Mouse (Mus musculus) CH12.LX (cell line): Measurements from ENCODE around the gene Aldh8a1. TPM values are rescaled to one million over a fixed set of nuclear protein-coding genes. Genes with fewer than 3 reads are reported as not detected.

Experiments used
- DNase-seq: peaks from one replicate; pipeline ENCODE4 v3.0.0-alpha.2; 2013; ENCODE audit errors: extremely low read depth
- H3K27ac ChIP-seq: 2 replicates; pipeline ENCODE4 v1.5.1; 2012; ENCODE audit warnings: low read depth, mild to moderate bottlenecking, control low read depth, moderate library complexity; ENCODE audit not compliant: insufficient read depth
- H3K27me3 ChIP-seq: replicated peaks from 2 replicates; pipeline ENCODE3; 2012; ENCODE audit warnings: inconsistent platforms
- H3K36me3 ChIP-seq, 2 experiments: replicated peaks in 1 of 2; 2 replicates each; pipeline versions ENCODE3 to v1.6.1; 2012; ENCODE audit warnings: inconsistent platforms in 1 of 2, low read length in 1 of 2, mild to moderate bottlenecking in 1 of 2, mixed read lengths in 1 of 2, moderate library complexity in 1 of 2; ENCODE audit not compliant: control insufficient read depth in 1 of 2, insufficient read depth in 1 of 2
- H3K4me1 ChIP-seq, 2 experiments: 2 replicates each; pipeline ENCODE4 v1.6.1; 2012; ENCODE audit warnings: inconsistent platforms in 1 of 2, moderate library complexity in 1 of 2; ENCODE audit not compliant: insufficient read depth in 2 of 2, control insufficient read depth in 1 of 2
- H3K4me2 ChIP-seq: 2 replicates; pipeline ENCODE4 v1.6.1; 2012; ENCODE audit warnings: low read depth, mild to moderate bottlenecking, control low read depth; ENCODE audit not compliant: poor library complexity, insufficient read depth, severe bottlenecking
- H3K4me3 ChIP-seq, 3 experiments: fragments of 150-350 bp in 1 of 3; sonication (generic) in 1 of 3; replicated peaks in 1 of 3; 2 replicates each; pipeline versions ENCODE3 to v1.5.1; 2011 to 2012; ENCODE audit warnings: low read depth in 2 of 3, low read length in 2 of 3, mild to moderate bottlenecking in 2 of 3, moderate library complexity in 2 of 3, control low read depth in 1 of 3, improper control_type of control experiment in 1 of 3, inconsistent platforms in 1 of 3, mixed read lengths in 1 of 3; ENCODE audit not compliant: poor library complexity in 1 of 3
- H3K79me2 ChIP-seq: replicated peaks from 2 replicates; pipeline ENCODE4 v1.6.1; 2012; ENCODE audit warnings: mild to moderate bottlenecking, moderate library complexity; ENCODE audit not compliant: control insufficient read depth, poor library complexity, insufficient read depth, severe bottlenecking; ENCODE audit errors: extremely low read depth
- H3K9ac ChIP-seq: 2 replicates; pipeline ENCODE4 v1.6.1; 2012; ENCODE audit warnings: low read depth, mild to moderate bottlenecking, control low read depth, moderate library complexity; ENCODE audit not compliant: insufficient read depth
- H3K9me3 ChIP-seq: replicated peaks from 2 replicates; pipeline ENCODE3; 2012; ENCODE audit warnings: low read length, inconsistent platforms, mixed read lengths
- CHD1 ChIP-seq: IDR thresholded peaks from 2 replicates; pipeline ENCODE4 v1.6.1; 2012; ENCODE audit warnings: low read depth, low read length, improper control_type of control experiment, inconsistent platforms
- CTCF ChIP-seq, 2 experiments: IDR thresholded peaks in 1 of 2; conservative IDR thresholded peaks in 1 of 2; 2 replicates each; pipeline ENCODE4 v1.5.1; 2011 to 2012; ENCODE audit warnings: low read depth in 2 of 2, low read length in 2 of 2, improper control_type of control experiment in 1 of 2, inconsistent platforms in 1 of 2, mild to moderate bottlenecking in 1 of 2, moderate library complexity in 1 of 2
- E2F4 ChIP-seq: IDR thresholded peaks from 2 replicates; pipeline ENCODE4 v1.6.1; 2011; ENCODE audit warnings: low read depth, low read length, improper control_type of control experiment; ENCODE audit not compliant: insufficient replicate concordance
- ELF1 ChIP-seq: IDR thresholded peaks from 2 replicates; pipeline ENCODE4 v1.6.1; 2014; ENCODE audit warnings: low read depth, mild to moderate bottlenecking, inconsistent platforms, low read length, improper control_type of control experiment
- EP300 ChIP-seq: IDR thresholded peaks from 2 replicates; pipeline ENCODE4 v1.6.1; 2011; ENCODE audit warnings: low read length, improper control_type of control experiment
- ETS1 ChIP-seq: conservative IDR thresholded peaks from 2 replicates; pipeline ENCODE4 v1.6.1; 2012; ENCODE audit warnings: low read depth, mild to moderate bottlenecking, inconsistent platforms, low read length, improper control_type of control experiment, moderate library complexity
- GABPA ChIP-seq: IDR thresholded peaks from 2 replicates; pipeline ENCODE4 v1.6.1; 2012; ENCODE audit warnings: low read depth, low read length, improper control_type of control experiment, inconsistent platforms; ENCODE audit not compliant: insufficient replicate concordance
- JUN ChIP-seq: IDR thresholded peaks from 2 replicates; pipeline ENCODE4 v1.6.1; 2011; ENCODE audit warnings: low read depth, mild to moderate bottlenecking, low read length, improper control_type of control experiment, moderate library complexity; ENCODE audit not compliant: insufficient read depth
- KAT2A ChIP-seq: IDR thresholded peaks from 2 replicates; pipeline ENCODE4 v1.6.1; 2012; ENCODE audit warnings: low read length, improper control_type of control experiment, inconsistent platforms; ENCODE audit not compliant: insufficient replicate concordance
- MAFK ChIP-seq: IDR thresholded peaks from 2 replicates; pipeline ENCODE4 v1.6.1; 2011; ENCODE audit warnings: low read length, improper control_type of control experiment; ENCODE audit not compliant: insufficient replicate concordance
- MAX ChIP-seq: IDR thresholded peaks from 2 replicates; pipeline ENCODE4 v1.6.1; 2011; ENCODE audit warnings: low read length, improper control_type of control experiment
- MAZ ChIP-seq: IDR thresholded peaks from 2 replicates; pipeline ENCODE4 v1.6.1; 2012; ENCODE audit warnings: low read depth, mild to moderate bottlenecking, inconsistent platforms, low read length, improper control_type of control experiment, moderate library complexity
- MXI1 ChIP-seq: IDR thresholded peaks from 2 replicates; pipeline ENCODE4 v1.6.1; 2011; ENCODE audit warnings: mild to moderate bottlenecking, low read depth, low read length, improper control_type of control experiment
- NRF1 ChIP-seq: IDR thresholded peaks from 2 replicates; pipeline ENCODE4 v1.6.1; 2014; ENCODE audit warnings: low read depth, mild to moderate bottlenecking, inconsistent platforms, low read length, improper control_type of control experiment, moderate library complexity
- PAX5 ChIP-seq: IDR thresholded peaks from 2 replicates; pipeline ENCODE4 v1.6.1; 2012; ENCODE audit warnings: low read length, inconsistent platforms, mixed read lengths
- POLR2A ChIP-seq: IDR thresholded peaks from 2 replicates; pipeline ENCODE4 v1.6.1; 2011; ENCODE audit warnings: low read depth, mild to moderate bottlenecking, improper control_type of control experiment, low read length
- POLR2AphosphoS2 ChIP-seq: IDR thresholded peaks from 2 replicates; pipeline ENCODE4 v1.6.1; 2011; ENCODE audit warnings: low read depth, low read length, improper control_type of control experiment
- RAD21 ChIP-seq: IDR thresholded peaks from 2 replicates; pipeline ENCODE4 v1.6.1; 2011; ENCODE audit warnings: low read depth, mild to moderate bottlenecking, low read length, improper control_type of control experiment, moderate library complexity
- SIN3A ChIP-seq: IDR thresholded peaks from 2 replicates; pipeline ENCODE4 v1.6.1; 2012; ENCODE audit warnings: low read length, improper control_type of control experiment, inconsistent platforms
- SMC3 ChIP-seq: IDR thresholded peaks from 2 replicates; pipeline ENCODE4 v1.6.1; 2011; ENCODE audit warnings: low read depth, low read length, improper control_type of control experiment
- dilution Hi-C: fragments of 300-500 bp; cut with MboI; formaldehyde crosslinking; loops from 2 replicates; pipeline ENCODE4 v1.14.3; 2020; ENCODE audit warnings: low sequenced_read_pairs; ENCODE audit not compliant: extremely low pct_unique_long_range_greater_than_20kb, extremely low pct_ligation_motif_present
- in situ Hi-C: fragments of 300-500 bp; cut with MboI; formaldehyde crosslinking; loops from 3 replicates; pipeline ENCODE4 v1.14.3; 2019; ENCODE audit warnings: low sequenced_read_pairs, low pct_ligation_motif_present, low pct_unique_long_range_greater_than_20kb, mixed read lengths
- polyA plus RNA-seq: library from polyadenylated mRNA; unstranded; fragments of >175 nt; gene quantifications from 2 replicates; pipeline ENCODE4 v1.2.1, GENCODE M21; 2012; ENCODE audit warnings: low read depth; ENCODE audit not compliant: insufficient read length
- total RNA-seq, 2 experiments: library from RNA; depleted of rRNA; stranded (reverse); fragments of 300-350 nt in 1 of 2; fragments of >200 nt in 1 of 2; gene quantifications; 2 replicates each; pipeline ENCODE4 v1.2.3; 2012 to 2014

Aldh8a1 gene
- total and polyA plus RNA-seq, 3 experiments, result 0.08 to 0.11 TPM; not detected in 1

GRCm38 (mm10) chr10:21444410-21444809, 67.3 kb downstream of the Aldh8a1 start:
- Histone ChIP-seq H3K79me2 (no peaks in the 10 kb centered on the region), H3K36me3 (no peaks in the 10 kb centered on the region), H3K9me3 (no peaks in the 10 kb centered on the region), H3K4me1 (peaks cover 10 to 43% of the 10 kb centered on the region in 2 experiments), H3K27ac (no peak overlapping the region), H3K4me3 (no peak overlapping the region), H3K4me2 (0 out of 2 replicates have a peak overlapping the region, but pooled peaks have one; percentile 1), H3K27me3 (no peaks in the 10 kb centered on the region), H3K9ac (no peak overlapping the region)
- dilution Hi-C loops, result no loop called here
- TF ChIP-seq NRF1 (no peak), POLR2A (no peak), KAT2A (no peak), ETS1 (no peak), CTCF (conservative IDR thresholded peaks at IDR 0.05 in 1 of 2, IDR thresholded peaks at IDR 0.05 in 1 of 2; ENCODE audit: low read depth in 2 of 2, low read length in 2 of 2) (no peak), RAD21 (no peak), CHD1 (no peak), MXI1 (no peak), PAX5 (no peak), E2F4 (no peak), POLR2AphosphoS2 (no peak), MAX (no peak; the same call in 1 of the 2 replicates), MAZ (no peak), EP300 (no peak), MAFK (no peak), GABPA (no peak), ELF1 (no peak), JUN (no peak), SMC3 (no peak), SIN3A (no peak)
- in situ Hi-C loops, result loop anchor here (10.0 kb wide), 1 partner anchor 50 kb away; no protein-coding TSS in a partner anchor
- peak; percentile 48 for DNase-seq

Other genes starting within 250 kb of the Aldh8a1 start
- 11.1 and 16.5 TPM in 2 replicates for gene Myb, start 216.3 kb upstream of the Aldh8a1 start, total RNA-seq (2012; rRNA removed)
- gene Myb, start 216.3 kb upstream of the Aldh8a1 start, total RNA-seq (2014; rRNA removed), result 19.1 and 21.1 TPM in 2 replicates
- 18.5 and 24.0 TPM in 2 replicates for gene Myb, start 216.3 kb upstream of the Aldh8a1 start, polyA plus RNA-seq
- gene Hbs1l, start 81.3 kb upstream of the Aldh8a1 start, total RNA-seq (2012; rRNA removed), result 106 and 111 TPM in 2 replicates
- 111 and 133 TPM in 2 replicates for gene Hbs1l, start 81.3 kb upstream of the Aldh8a1 start, total RNA-seq (2014; rRNA removed)
- 93.5 and 99.7 TPM in 2 replicates for gene Hbs1l, start 81.3 kb upstream of the Aldh8a1 start, polyA plus RNA-seq
- gene 1700020N01Rik, start 215.9 kb downstream of the Aldh8a1 start, total RNA-seq (2012; rRNA removed), result not detected in 2 replicates
- gene 1700020N01Rik, start 215.9 kb downstream of the Aldh8a1 start, total RNA-seq (2014; rRNA removed), result not detected in 2 replicates
- gene 1700020N01Rik, start 215.9 kb downstream of the Aldh8a1 start, polyA plus RNA-seq, result not detected in 2 replicates